Mouse (Mus musculus) ovary, postnatal 36 days (tissue): ENCODE results near the gene Adamtsl1.

ENCODE experiments used
- DNase-seq: peaks from one replicate; pipeline ENCODE4 v3.0.0; 2022; ENCODE audit warnings: low spot score, mixed read lengths

Adamtsl1 gene

DNA sequence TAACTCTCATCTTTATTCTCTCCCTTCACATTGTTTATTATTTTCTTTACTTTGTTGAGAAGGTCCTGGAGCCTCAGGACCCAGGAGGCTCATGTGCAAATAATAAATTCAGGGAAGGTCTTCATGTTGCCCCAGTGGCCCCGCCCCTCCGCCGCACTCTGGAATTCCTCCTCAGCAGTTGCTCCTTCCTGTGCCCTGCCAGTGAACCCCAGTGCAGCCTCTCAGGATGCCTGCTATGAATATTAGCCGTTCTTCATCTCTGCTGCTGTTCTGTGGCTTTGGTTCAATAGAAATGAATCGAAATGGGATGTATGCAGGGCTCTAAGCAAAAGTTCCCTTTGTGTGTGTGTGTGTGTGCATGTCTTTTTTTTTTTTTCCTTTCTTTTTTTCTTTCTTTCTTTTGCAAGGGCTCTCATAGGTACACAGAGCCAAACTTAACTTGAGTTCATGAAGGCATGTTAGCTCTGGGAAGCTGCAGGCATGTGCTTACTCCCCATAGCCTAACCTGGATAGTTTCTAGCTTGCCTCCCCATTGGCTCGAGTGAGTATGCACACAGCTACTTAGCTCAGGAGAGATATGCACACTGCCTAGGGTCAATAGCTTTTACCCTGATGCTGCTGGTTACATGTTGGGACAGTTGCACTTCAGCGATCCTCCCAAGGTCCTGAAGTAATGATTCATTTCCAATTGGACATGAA lies 892.7 kb downstream of the Adamtsl1 start:
- no peak for DNase-seq

DNA sequence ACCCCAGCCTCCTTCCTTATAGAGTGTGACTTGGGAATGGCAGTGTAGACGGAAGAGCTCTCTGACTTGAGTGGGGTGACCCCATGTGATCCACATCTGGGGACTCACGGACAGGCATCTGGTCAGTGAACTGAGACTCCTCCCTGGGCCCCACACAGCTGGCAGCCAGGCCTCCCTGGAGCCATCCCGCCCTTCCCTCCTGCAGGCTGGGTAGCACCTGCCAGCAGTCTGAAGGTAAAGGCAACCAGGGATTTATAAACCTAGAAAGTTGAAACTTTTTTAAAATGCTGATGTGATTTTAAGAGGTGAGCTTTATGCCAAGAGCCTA lies 893.2 kb downstream of the Adamtsl1 start:
- no peak for DNase-seq

DNA sequence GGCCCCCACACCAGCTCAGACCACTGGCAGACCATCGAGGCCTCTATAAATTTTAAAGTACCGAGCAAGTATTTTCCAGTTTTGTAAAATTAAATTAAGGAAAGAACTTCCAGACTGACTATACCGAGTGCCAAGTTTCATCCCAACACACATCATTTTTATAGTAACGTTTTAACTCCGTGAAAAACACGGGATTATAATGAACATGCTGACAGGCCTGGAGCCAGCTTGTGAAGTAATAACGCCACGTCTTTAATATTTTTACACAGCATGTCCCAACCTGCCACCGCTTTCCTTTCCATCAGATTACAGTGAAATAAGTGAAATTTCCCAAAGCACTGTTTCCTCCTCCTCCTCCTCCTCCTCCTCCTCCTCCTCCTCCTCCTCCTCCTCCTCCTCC lies 894.4 kb downstream of the Adamtsl1 start:
- no peak for DNase-seq

DNA sequence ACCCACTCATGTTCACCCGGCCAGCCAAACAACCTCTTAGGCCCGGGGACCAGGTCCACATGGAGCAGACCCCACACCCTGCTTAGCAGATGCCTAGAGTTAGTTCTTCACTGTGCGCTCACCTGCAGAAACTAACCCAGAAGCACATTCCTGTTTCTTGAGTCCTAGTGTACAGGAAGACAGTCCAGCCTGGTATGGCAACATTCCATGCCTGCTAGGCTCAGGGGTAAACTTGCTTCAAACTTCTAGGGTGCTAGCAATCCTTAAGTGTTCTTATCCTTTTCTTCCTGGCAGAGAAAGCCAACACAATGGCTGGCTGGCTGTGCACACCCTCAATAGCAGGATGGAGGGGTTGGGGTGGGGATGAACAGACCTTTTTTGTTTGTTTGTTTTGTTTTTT lies 897.0 kb downstream of the Adamtsl1 start:
- no peak for DNase-seq

DNA sequence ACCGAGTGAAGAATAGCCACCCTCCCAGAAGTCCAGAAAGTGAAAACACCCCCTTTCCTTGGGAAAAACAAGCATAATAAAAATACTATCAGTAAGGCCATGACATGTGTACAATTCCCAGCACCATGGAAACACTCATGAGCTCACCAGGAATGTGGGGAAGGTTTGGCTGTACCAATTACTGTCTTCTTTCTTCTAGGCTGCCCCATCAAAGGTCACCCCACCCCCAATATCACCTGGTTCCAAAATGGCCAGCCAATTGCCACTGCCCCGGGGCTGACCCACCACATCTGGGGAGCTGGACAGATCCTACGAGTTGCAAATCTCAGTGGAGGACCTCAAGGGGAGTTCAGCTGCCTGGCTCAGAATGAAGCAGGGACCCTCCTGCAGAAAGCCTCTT lies 899.4 kb downstream of the Adamtsl1 start:
- no peak for DNase-seq

DNA sequence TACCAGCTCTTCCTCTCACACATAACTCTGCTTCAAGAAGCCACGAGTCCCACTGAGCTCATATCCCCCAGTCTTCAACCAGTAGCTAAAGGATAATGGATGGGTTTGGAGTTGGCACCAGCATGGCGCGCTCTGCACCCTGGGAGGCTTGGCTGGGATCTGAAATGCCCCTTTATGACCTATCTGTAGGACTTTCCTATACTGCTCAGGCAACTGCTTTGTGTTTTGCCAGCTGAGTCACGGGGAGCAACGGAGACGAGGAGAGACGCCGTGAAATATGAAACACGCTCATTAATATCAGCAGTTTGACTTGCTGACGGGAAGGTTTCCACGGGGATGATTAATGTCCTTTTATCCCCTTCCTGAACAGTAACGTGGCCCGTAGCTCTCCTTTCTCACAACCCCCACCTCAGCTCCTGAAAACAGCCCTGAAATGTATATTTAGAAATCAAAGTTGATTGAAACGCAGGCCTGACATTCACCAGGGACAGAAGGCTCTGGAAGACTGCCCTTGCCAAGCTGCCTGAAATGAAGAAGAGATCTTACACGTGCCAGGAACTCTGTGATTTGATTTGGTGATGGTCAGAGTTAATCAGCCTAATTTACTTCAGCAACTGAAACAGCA lies 902.5 kb downstream of the Adamtsl1 start:
- no peak for DNase-seq

DNA sequence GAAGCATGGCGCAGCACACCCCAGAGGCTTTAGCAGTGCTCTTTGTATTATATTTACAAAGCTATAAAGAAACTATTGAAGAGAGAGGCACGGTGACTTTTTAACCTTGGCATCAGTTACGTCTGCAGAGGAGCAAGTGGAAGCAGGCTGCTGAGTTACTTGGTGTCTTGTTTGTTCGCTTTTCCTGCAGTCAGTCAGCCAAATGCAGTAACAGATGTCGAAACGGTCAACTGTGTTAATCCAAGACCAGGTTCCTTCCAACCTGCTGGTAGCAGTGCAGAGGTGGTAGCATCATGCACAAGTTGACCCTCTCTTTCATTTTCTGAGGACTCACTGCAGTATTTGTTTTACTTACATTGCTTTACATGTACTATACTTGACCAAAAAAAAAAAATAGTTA lies 908.6 kb downstream of the Adamtsl1 start:
- DNase-seq, result no peak

DNA sequence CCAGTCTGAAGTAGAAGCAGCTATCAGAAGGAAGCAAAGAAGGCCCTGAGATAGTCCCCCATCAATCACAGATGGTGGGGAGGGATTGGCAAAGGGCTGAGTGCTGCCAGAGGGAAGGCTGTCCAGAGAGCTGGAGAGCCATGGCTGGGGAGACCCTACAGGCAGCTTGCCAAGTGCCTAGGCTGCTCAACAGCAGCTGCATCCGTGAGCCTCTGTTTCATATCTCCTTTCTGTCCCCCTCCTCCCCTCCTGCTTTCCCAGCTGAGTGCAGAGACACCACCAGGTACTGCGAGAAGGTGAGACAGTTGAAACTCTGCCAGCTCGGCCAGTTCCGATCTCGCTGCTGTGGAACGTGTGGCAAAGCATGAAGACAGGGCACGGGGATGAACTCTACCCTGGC lies 911.6 kb downstream of the Adamtsl1 start:
- no peak for DNase-seq

DNA sequence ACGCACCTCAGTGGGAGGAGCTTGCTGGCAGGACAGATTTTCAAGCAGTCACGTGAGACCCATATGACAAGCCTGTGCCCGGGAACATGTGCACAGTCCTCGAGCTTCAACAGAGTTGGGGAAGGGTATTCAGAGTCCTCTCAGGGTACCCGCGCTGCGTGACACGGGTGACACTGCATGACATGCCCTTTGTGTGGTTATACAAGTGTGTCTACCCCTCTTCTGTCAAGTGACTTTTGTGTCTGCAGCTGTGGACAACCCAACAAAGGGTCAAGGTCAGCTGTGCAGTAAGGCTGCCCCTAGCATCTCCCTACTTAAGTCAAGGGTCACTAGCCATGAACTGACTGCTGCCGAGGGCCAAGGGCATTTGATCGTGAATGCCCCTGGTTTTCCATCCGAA lies 912.6 kb downstream of the Adamtsl1 start:
- DNase-seq, result no peak

DNA sequence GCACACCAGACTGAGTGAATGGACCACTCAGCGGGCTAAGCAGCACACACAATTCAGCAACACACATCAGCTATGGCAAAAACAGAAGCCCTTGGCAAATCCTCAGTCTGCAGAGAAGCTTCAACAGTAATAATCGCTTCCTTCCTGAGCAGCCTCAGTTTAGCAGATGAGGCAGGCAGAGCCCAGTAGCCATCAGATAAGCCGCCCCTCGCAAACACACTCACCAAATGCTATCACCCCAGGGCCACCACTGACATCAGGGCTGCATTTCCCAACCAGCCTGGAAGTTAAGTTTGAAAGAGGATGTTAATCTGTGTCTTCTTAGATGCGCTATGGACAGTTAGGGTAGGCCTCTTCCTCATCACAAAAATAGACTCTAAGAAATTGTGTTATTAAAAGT lies 913.3 kb downstream of the Adamtsl1 start:
- no peak for DNase-seq

DNA sequence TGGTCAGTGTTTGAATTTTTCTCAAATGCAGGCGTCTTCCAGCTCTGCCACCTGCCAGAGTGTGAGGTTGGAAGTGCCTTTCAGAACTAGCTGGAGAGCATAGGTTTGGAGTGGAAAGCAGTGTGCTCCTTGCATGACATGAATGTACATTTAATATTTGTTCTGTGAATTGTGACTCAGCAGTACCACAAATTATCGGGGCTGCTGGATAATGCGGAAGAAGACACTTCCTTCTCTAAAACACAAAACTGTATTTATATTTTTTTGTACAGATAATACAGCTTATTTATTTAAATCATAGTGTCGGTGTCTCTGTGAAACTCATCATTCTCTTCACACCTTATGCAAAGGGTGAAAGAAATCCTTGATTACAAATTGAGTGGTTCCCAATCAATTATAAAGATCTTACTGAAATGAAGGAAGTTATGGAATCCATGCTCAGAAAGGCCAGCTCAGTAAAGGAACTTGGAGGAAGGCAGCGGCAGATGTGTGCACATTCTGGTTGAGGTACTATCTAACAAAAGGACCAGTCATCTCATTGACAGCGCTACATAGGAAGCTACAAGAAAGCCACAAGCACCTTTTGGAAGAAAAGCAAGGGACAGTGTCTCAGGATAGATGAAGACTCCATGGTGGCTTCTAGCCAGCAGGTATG lies 914.2 kb downstream of the Adamtsl1 start:
- DNase-seq, result no peak

DNA sequence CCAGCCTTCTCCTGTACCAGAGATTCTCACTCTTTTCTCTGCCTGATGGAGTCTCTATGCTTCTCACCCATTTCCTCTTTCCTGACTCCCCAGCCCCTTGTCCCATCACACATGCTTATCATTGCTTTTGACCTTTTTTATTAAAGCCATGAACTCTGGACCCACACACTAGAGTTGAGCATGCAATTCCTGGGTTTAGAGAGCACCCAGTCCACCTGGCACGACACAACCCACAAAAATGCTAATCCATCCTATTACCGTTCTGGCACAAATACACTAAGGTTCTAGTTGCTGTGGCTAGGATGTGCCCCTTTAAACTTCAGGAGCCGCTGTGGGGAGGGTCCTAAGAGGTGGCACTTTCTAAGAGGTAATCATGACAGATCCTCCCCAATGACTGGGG lies 921.7 kb downstream of the Adamtsl1 start:
- DNase-seq, result no peak

DNA sequence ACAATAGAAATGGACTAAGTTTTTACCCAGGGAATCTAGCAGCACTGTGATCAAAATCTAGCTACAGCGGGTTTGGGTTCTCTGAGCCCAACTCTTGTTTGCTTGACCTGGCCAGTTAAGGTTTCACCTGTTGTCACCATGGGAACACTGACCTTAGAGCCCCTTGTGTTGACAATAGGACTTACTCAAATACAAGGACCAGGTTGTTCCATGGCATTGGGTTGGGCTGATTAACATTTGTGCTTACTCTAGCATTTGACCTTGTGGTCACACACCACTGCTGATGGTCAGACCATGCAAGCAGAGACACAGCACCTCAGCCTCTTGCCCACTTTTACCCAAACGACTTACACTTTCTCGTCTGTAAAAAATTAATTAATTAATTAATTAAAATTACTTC lies 922.4 kb downstream of the Adamtsl1 start:
- DNase-seq, result no peak

DNA sequence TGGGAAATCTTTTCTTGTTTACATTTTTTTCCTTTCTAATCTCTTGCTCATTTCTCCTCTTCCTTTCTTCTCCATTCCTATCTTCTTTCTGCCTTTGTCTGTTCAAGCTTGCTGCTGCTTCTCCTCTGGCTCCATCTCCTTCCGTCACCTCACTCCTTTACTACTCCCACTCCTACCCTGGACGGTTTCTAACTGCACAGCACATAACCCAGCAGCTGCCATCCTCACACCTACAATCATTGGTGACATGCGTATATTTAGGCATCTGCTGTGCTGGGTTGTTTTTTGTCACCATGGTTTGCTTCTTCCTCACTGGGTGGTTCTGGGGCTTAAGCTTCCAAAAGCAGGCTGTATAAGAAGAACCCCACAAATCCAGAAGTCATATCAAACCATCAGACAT lies 936.5 kb downstream of the Adamtsl1 start:
- DNase-seq, result no peak

DNA sequence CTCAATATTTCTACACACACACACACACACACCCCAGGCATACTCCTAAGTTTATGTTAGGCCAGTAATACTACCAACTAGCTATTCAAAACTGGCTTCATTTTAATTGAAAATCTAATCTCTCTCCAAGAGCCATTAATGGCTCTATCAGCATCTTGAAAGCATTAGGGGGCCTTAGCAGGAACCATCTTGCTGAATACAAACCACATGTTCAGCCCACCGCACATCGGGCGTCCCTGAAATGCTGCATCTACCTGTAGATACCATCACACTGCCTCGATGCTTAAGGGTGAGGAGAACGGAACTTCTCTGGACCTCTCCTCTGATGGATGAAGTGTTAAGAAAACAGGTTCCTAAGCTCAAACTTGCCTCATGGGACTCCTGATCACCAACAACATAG lies 950.8 kb downstream of the Adamtsl1 start:
- no peak for DNase-seq
